Mouse (Mus musculus) liver, embryonic 16.5 days (tissue): Measurements from ENCODE around the gene Cryba1. TPM values are rescaled to one million over a fixed set of nuclear protein-coding genes. Genes with fewer than 3 reads are reported as not detected.

Experiments used
- ATAC-seq: fragments of 200-750 bp; cut with Nextera tagmentation; 2 replicates; pipeline ENCODE4 v1.8.0; 2017; ENCODE audit warnings: low read depth, mild to moderate bottlenecking, moderate number of reproducible peaks, moderate library complexity
- H3K27ac ChIP-seq: fragments of 300-500 bp; sonication (generic); 2 replicates; pipeline ENCODE4 v1.5.1; 2014; ENCODE audit warnings: mild to moderate bottlenecking, low read length
- H3K27me3 ChIP-seq: fragments of 300-500 bp; sonication (generic); 2 replicates; pipeline ENCODE4 v1.6.1; 2014; ENCODE audit warnings: low read depth, low read length, mixed read lengths; ENCODE audit not compliant: control insufficient read depth, insufficient read depth
- H3K36me3 ChIP-seq: fragments of 300-500 bp; sonication (generic); 2 replicates; pipeline ENCODE4 v1.6.1; 2014; ENCODE audit warnings: mild to moderate bottlenecking; ENCODE audit not compliant: control insufficient read depth, insufficient read depth
- H3K4me1 ChIP-seq: fragments of 300-500 bp; sonication (generic); 2 replicates; pipeline ENCODE4 v1.6.1; 2014; ENCODE audit warnings: low read depth, low read length, mixed read lengths; ENCODE audit not compliant: control insufficient read depth
- H3K4me2 ChIP-seq: fragments of 300-500 bp; sonication (generic); 2 replicates; pipeline ENCODE4 v1.6.1; 2014; ENCODE audit warnings: low read depth, low read length, mixed read lengths
- H3K4me3 ChIP-seq: fragments of 300-500 bp; sonication (generic); 2 replicates; pipeline ENCODE4 v1.5.1; 2014; ENCODE audit warnings: low read depth, mild to moderate bottlenecking, low read length
- H3K9ac ChIP-seq: fragments of 300-500 bp; sonication (generic); 2 replicates; pipeline ENCODE4 v1.6.1; 2014; ENCODE audit warnings: low read depth, low read length
- H3K9me3 ChIP-seq: fragments of 300-500 bp; sonication (generic); replicated peaks from 2 replicates; pipeline ENCODE4 v1.6.1; 2016; ENCODE audit warnings: low read length; ENCODE audit not compliant: control insufficient read depth
- WGBS: fragments of 180-500 bp; shearing (Covaris S2); extraction: QIAGEN DNeasy Blood & Tissue Kit; methylation state at CpG from one replicate; pipeline ENCODE4 v1.1.7; 2014; ENCODE audit not compliant: insufficient replicate concordance; 5-methylcytosine and 5-hydroxymethylcytosine counted together
- polyA plus RNA-seq: library from polyadenylated mRNA; unstranded; fragments of >200 nt; fragmentation: Nextera tagmentation; extraction: Ambion mirVana; gene quantifications from 2 replicates; pipeline ENCODE4 v1.2.1, GENCODE M21; 2015

Cryba1 gene
- polyA plus RNA-seq, 1 experiment from 2014 or later, result not detected

- Histone ChIP-seq H3K27ac (no peak overlapping the region), H3K4me1 (no peaks in the 10 kb centered on the region), H3K4me2 (no peak overlapping the region), H3K27me3 (no peaks in the 10 kb centered on the region), H3K4me3 (no peak overlapping the region), H3K9ac (no peak overlapping the region), H3K36me3 (no peaks in the 10 kb centered on the region), H3K9me3 (no peaks in the 10 kb centered on the region)
- WGBS, result 78% methylated on average over 2 of the region's 2 CpGs
- ATAC-seq, result no peak
These were observed 52.3 kb downstream of the Cryba1 start for GRCm38 (mm10) chr11:77672746-77673145.

Other genes starting within 250 kb of the Cryba1 start
- 0.37 and 0.41 TPM in 2 replicates for gene Ankrd13b, start 235.6 kb downstream of the Cryba1 start, polyA plus RNA-seq
- 1.3 and 1.5 TPM in 2 replicates for gene Git1, start 231.7 kb downstream of the Cryba1 start, polyA plus RNA-seq
- gene Abhd15, start 210.2 kb downstream of the Cryba1 start, polyA plus RNA-seq, result 3.9 and 5.1 TPM in 2 replicates
- gene Trp53i13, start 209.3 kb downstream of the Cryba1 start, polyA plus RNA-seq, result 3.4 and 3.7 TPM in 2 replicates
- gene Gm10392, start 206.1 kb downstream of the Cryba1 start, polyA plus RNA-seq, result 0.09 and 0.17 TPM in 2 replicates
- 3.6 TPM in 2 replicates for gene Taok1, start 117.5 kb downstream of the Cryba1 start, polyA plus RNA-seq
- gene Nufip2, start 39.1 kb downstream of the Cryba1 start, polyA plus RNA-seq, result 1.4 TPM in 2 replicates
- gene Myo18a, start 38.0 kb upstream of the Cryba1 start, polyA plus RNA-seq, result 15.4 and 16.0 TPM in 2 replicates
- gene Gm10277, start 62.5 kb upstream of the Cryba1 start, polyA plus RNA-seq, result 0.51 and 0.81 TPM in 2 replicates
- 32.7 and 43.8 TPM in 2 replicates for gene Pipox, start 168.8 kb upstream of the Cryba1 start, polyA plus RNA-seq
- 0.17 TPM in 1 of 2 replicates, not detected in the other for gene Sez6, start 205.5 kb upstream of the Cryba1 start, polyA plus RNA-seq